Mouse (Mus musculus) erythroblast, embryonic 14.5 days (primary cell): ENCODE data around the gene Slc31a2.

Source experiments
- GATA1 ChIP-seq: IDR thresholded peaks from 2 replicates; pipeline ENCODE4 v1.6.1; 2012; ENCODE audit warnings: low read length, inconsistent platforms, mixed read lengths
- TAL1 ChIP-seq: IDR thresholded peaks from 3 replicates; pipeline ENCODE4 v1.6.1; 2012; ENCODE audit warnings: low read length, inconsistent platforms, mixed read lengths

- TF ChIP-seq GATA1 (no peak), TAL1 (no peak)
These were observed 46.0 kb downstream of the Slc31a2 start for GRCm38 (mm10) chr4:62308406-62308805.
